Mouse (Mus musculus) CH12.LX (cell line): ENCODE measurements at regions not wholly inside any gene's neighbourhood (a gene's known extent, or its start where the extent isn't known, plus 50 kb on each side); places are given as distances from the start of the nearest gene placed in this dataset.

ENCODE experiments used
- DNase-seq: peaks from one replicate; pipeline ENCODE4 v3.0.0-alpha.2; 2013; ENCODE audit errors: extremely low read depth
- H3K27ac ChIP-seq: 2 replicates; pipeline ENCODE4 v1.5.1; 2012; ENCODE audit warnings: low read depth, mild to moderate bottlenecking, control low read depth, moderate library complexity; ENCODE audit not compliant: insufficient read depth
- H3K27me3 ChIP-seq: replicated peaks from 2 replicates; pipeline ENCODE3; 2012; ENCODE audit warnings: inconsistent platforms
- H3K36me3 ChIP-seq, 2 experiments: replicated peaks in 1 of 2; 2 replicates each; pipeline versions ENCODE3 to v1.6.1; 2012; ENCODE audit warnings: inconsistent platforms in 1 of 2, low read length in 1 of 2, mild to moderate bottlenecking in 1 of 2, mixed read lengths in 1 of 2, moderate library complexity in 1 of 2; ENCODE audit not compliant: control insufficient read depth in 1 of 2, insufficient read depth in 1 of 2
- H3K4me1 ChIP-seq, 2 experiments: 2 replicates each; pipeline ENCODE4 v1.6.1; 2012; ENCODE audit warnings: inconsistent platforms in 1 of 2, moderate library complexity in 1 of 2; ENCODE audit not compliant: insufficient read depth in 2 of 2, control insufficient read depth in 1 of 2
- H3K4me2 ChIP-seq: 2 replicates; pipeline ENCODE4 v1.6.1; 2012; ENCODE audit warnings: low read depth, mild to moderate bottlenecking, control low read depth; ENCODE audit not compliant: poor library complexity, insufficient read depth, severe bottlenecking
- H3K4me3 ChIP-seq, 3 experiments: fragments of 150-350 bp in 1 of 3; sonication (generic) in 1 of 3; replicated peaks in 1 of 3; 2 replicates each; pipeline versions ENCODE3 to v1.5.1; 2011 to 2012; ENCODE audit warnings: low read depth in 2 of 3, low read length in 2 of 3, mild to moderate bottlenecking in 2 of 3, moderate library complexity in 2 of 3, control low read depth in 1 of 3, improper control_type of control experiment in 1 of 3, inconsistent platforms in 1 of 3, mixed read lengths in 1 of 3; ENCODE audit not compliant: poor library complexity in 1 of 3
- H3K79me2 ChIP-seq: replicated peaks from 2 replicates; pipeline ENCODE4 v1.6.1; 2012; ENCODE audit warnings: mild to moderate bottlenecking, moderate library complexity; ENCODE audit not compliant: control insufficient read depth, poor library complexity, insufficient read depth, severe bottlenecking; ENCODE audit errors: extremely low read depth
- H3K9ac ChIP-seq: 2 replicates; pipeline ENCODE4 v1.6.1; 2012; ENCODE audit warnings: low read depth, mild to moderate bottlenecking, control low read depth, moderate library complexity; ENCODE audit not compliant: insufficient read depth
- H3K9me3 ChIP-seq: replicated peaks from 2 replicates; pipeline ENCODE3; 2012; ENCODE audit warnings: low read length, inconsistent platforms, mixed read lengths
- CHD1 ChIP-seq: IDR thresholded peaks from 2 replicates; pipeline ENCODE4 v1.6.1; 2012; ENCODE audit warnings: low read depth, low read length, improper control_type of control experiment, inconsistent platforms
- CHD2 ChIP-seq: IDR thresholded peaks from 2 replicates; pipeline ENCODE4 v1.6.1; 2011; ENCODE audit warnings: low read length, improper control_type of control experiment
- CTCF ChIP-seq, 2 experiments: IDR thresholded peaks in 1 of 2; conservative IDR thresholded peaks in 1 of 2; 2 replicates each; pipeline ENCODE4 v1.5.1; 2011 to 2012; ENCODE audit warnings: low read depth in 2 of 2, low read length in 2 of 2, improper control_type of control experiment in 1 of 2, inconsistent platforms in 1 of 2, mild to moderate bottlenecking in 1 of 2, moderate library complexity in 1 of 2
- E2F4 ChIP-seq: IDR thresholded peaks from 2 replicates; pipeline ENCODE4 v1.6.1; 2011; ENCODE audit warnings: low read depth, low read length, improper control_type of control experiment; ENCODE audit not compliant: insufficient replicate concordance
- GABPA ChIP-seq: IDR thresholded peaks from 2 replicates; pipeline ENCODE4 v1.6.1; 2012; ENCODE audit warnings: low read depth, low read length, improper control_type of control experiment, inconsistent platforms; ENCODE audit not compliant: insufficient replicate concordance
- KAT2A ChIP-seq: IDR thresholded peaks from 2 replicates; pipeline ENCODE4 v1.6.1; 2012; ENCODE audit warnings: low read length, improper control_type of control experiment, inconsistent platforms; ENCODE audit not compliant: insufficient replicate concordance
- MAX ChIP-seq: IDR thresholded peaks from 2 replicates; pipeline ENCODE4 v1.6.1; 2011; ENCODE audit warnings: low read length, improper control_type of control experiment
- MAZ ChIP-seq: IDR thresholded peaks from 2 replicates; pipeline ENCODE4 v1.6.1; 2012; ENCODE audit warnings: low read depth, mild to moderate bottlenecking, inconsistent platforms, low read length, improper control_type of control experiment, moderate library complexity
- MYC ChIP-seq: IDR thresholded peaks from 2 replicates; pipeline ENCODE4 v1.6.1; 2011; ENCODE audit warnings: low read depth, mild to moderate bottlenecking, improper control_type of control experiment, low read length
- NRF1 ChIP-seq: IDR thresholded peaks from 2 replicates; pipeline ENCODE4 v1.6.1; 2014; ENCODE audit warnings: low read depth, mild to moderate bottlenecking, inconsistent platforms, low read length, improper control_type of control experiment, moderate library complexity
- PAX5 ChIP-seq: IDR thresholded peaks from 2 replicates; pipeline ENCODE4 v1.6.1; 2012; ENCODE audit warnings: low read length, inconsistent platforms, mixed read lengths
- SMC3 ChIP-seq: IDR thresholded peaks from 2 replicates; pipeline ENCODE4 v1.6.1; 2011; ENCODE audit warnings: low read depth, low read length, improper control_type of control experiment
- TBP ChIP-seq: conservative IDR thresholded peaks from 2 replicates; pipeline ENCODE4 v1.6.1; 2011; ENCODE audit warnings: low read depth, low read length, improper control_type of control experiment
- TCF12 ChIP-seq: IDR thresholded peaks from 2 replicates; pipeline ENCODE4 v1.6.1; 2014; ENCODE audit warnings: low read depth, mild to moderate bottlenecking, inconsistent platforms, low read length, improper control_type of control experiment
- ZC3H11A ChIP-seq: IDR thresholded peaks from 2 replicates; pipeline ENCODE4 v1.6.1; 2012; ENCODE audit warnings: low read depth, mild to moderate bottlenecking, inconsistent platforms, low read length, improper control_type of control experiment
- ZKSCAN1 ChIP-seq: IDR thresholded peaks from 2 replicates; pipeline ENCODE4 v1.6.1; 2012; ENCODE audit warnings: low read depth, inconsistent platforms, low read length, improper control_type of control experiment, borderline replicate concordance
- ZMIZ1 ChIP-seq: IDR thresholded peaks from 2 replicates; pipeline ENCODE4 v1.6.1; 2012; ENCODE audit warnings: low read depth, mild to moderate bottlenecking, inconsistent platforms, low read length, improper control_type of control experiment
- ZNF384 ChIP-seq: IDR thresholded peaks from 2 replicates; pipeline ENCODE4 v1.6.1; 2012; ENCODE audit warnings: low read depth, low read length, improper control_type of control experiment, inconsistent platforms
- dilution Hi-C: fragments of 300-500 bp; cut with MboI; formaldehyde crosslinking; loops from 2 replicates; pipeline ENCODE4 v1.14.3; 2020; ENCODE audit warnings: low sequenced_read_pairs; ENCODE audit not compliant: extremely low pct_unique_long_range_greater_than_20kb, extremely low pct_ligation_motif_present
- in situ Hi-C: fragments of 300-500 bp; cut with MboI; formaldehyde crosslinking; loops from 3 replicates; pipeline ENCODE4 v1.14.3; 2019; ENCODE audit warnings: low sequenced_read_pairs, low pct_ligation_motif_present, low pct_unique_long_range_greater_than_20kb, mixed read lengths

DNA sequence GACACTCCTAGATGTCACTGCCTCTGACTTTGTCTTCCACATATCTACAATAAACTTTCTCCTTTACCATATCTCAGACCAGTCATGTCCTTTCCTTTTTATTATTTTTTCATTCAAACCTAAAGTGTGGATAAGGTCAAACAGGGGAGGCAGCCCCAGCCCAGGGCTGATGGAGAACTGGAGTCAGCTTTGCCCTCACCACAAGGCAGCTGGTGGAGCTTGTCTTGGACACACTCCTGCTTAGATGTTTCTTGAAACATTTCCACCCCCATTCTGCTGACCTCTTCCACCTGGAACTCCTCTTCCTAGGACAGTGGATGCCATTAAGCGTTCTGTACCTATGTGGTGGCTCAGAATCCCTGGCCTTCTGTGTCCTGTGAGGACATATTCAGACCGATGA lies 65.6 kb downstream of the Mcfd2 start:
- Histone ChIP-seq H3K9ac (no peak overlapping the region), H3K9me3 (no peaks in the 10 kb centered on the region), H3K27me3 (no peaks in the 10 kb centered on the region), H3K79me2 (no peaks in the 10 kb centered on the region), H3K4me2 (no peak overlapping the region), H3K27ac (no peak overlapping the region), H3K4me3 (no peak overlapping the region), H3K4me1 (peaks cover 40 to 55% of the 10 kb centered on the region in 2 experiments), H3K36me3 (no peaks in the 10 kb centered on the region)
- dilution Hi-C loops (no loop called here), in situ Hi-C loops (no loop called here)
- no peak for DNase-seq
- TF ChIP-seq SMC3 (no peak), PAX5 (no peak), MYC (no peak), GABPA (no peak), ZKSCAN1 (no peak), NRF1 (no peak), TCF12 (no peak), E2F4 (no peak), TBP (no peak), ZMIZ1 (no peak), KAT2A (no peak), ZNF384 (no peak), MAX (no peak)

DNA sequence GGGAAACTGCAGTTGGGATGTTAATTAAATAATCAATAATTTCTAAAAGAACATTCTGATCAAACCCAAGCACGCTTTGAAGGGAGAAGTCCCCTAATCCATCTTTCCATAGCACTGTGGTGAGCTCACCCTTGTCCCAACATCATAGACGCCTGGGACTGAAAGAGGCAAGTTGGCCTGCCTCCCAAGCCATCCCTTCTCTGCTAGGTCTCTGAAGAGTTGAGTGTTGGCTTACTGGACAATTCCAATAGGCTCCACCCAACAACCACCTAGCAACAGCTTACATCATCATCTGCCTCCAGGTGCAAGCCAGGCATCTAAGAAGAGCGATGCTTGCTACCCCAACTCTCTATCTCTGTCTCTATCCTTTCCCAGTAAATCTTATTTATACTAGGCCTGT lies 66.6 kb downstream of the Mcfd2 start:
- peaks cover 40 to 48% of the 10 kb centered on the region in 2 experiments for H3K4me1 ChIP-seq
- peak; percentile 34 for DNase-seq
- no peak overlapping the region for H3K27ac ChIP-seq
- no peaks in the 10 kb centered on the region for H3K9me3 ChIP-seq
- TF ChIP-seq CHD1 (no peak), CHD2 (0 out of 2 replicates have a peak, but pooled peaks have one; percentile 53), SMC3 (no peak), ZMIZ1 (no peak), GABPA (no peak), ZC3H11A (no peak), CTCF (conservative IDR thresholded peaks at IDR 0.05 in 1 of 2, IDR thresholded peaks at IDR 0.05 in 1 of 2; ENCODE audit: low read depth in 2 of 2, low read length in 2 of 2) (no peak), MAZ (no peak), TCF12 (no peak)
- H3K4me3 ChIP-seq: no peak overlapping the region
- no peak overlapping the region for H3K4me2 ChIP-seq
- no peaks in the 10 kb centered on the region for H3K79me2 ChIP-seq
- no peaks in the 10 kb centered on the region for H3K27me3 ChIP-seq
- H3K9ac ChIP-seq: no peak overlapping the region
- H3K36me3 ChIP-seq: no peaks in the 10 kb centered on the region
- in situ Hi-C loops: no loop called here
- dilution Hi-C loops: no loop called here
